Comparison of ENCODE assay signal across 14 mouse cellular contexts in genomic region chr11:109587019-109587418, GRCm38 (mm10). TPM values are rescaled to one million over a fixed set of nuclear protein-coding genes. Genes with fewer than 3 reads are reported as not detected.
DNase-seq lines count a peak whose midpoint lies in the region; ATAC-seq and TF ChIP-seq lines count a peak whose summit lies in the region.
"Had no signal": no experiment of that assay in that cellular context is flagged by ENCODE, and none has a peak within 500 bp of the region (broad histone marks: within the 10 kb centered on the region; RNA-seq: fewer than 3 reads in every experiment).

No protein-coding gene starts in this region.

- WGBS in lung, embryonic 15.5 days: 23% methylated on average over 13 of the region's 13 CpGs
- WGBS in stomach, embryonic 15.5 days: 47% methylated on average over 13 of the region's 13 CpGs

- no peak for TF ChIP-seq CTCF in layer of hippocampus, adult 2 months (conservative IDR thresholded peaks at IDR 0.05)

- intact Hi-C loops in heart, postnatal 36 days (cut with DNase I): loop anchor here (5.0 kb wide), 1 partner anchor 255 kb away; no protein-coding TSS in a partner anchor

- peaks cover 10% of the 10 kb centered on the region; the same call in 1 of the 2 replicates for H3K36me3 ChIP-seq in lung, embryonic 15.5 days
- H3K36me3 ChIP-seq in stomach, embryonic 15.5 days: no peaks in the 10 kb centered on the region
- H3K36me3 ChIP-seq: hindbrain, embryonic 12.5 days had no signal

- no peak; the same call in 1 of the 2 replicates for ATAC-seq in lung, embryonic 15.5 days (ENCODE audit: borderline replicate concordance, extremely low read depth, low FRiP score, low TSS enrichment)
- no peak for ATAC-seq in stomach, embryonic 15.5 days (ENCODE audit: insufficient read depth, low FRiP score, low read depth)
- ATAC-seq: midbrain, embryonic 16.5 days had no signal

- peak overlapping the region; percentile 61 for H3K27ac ChIP-seq in lung, embryonic 15.5 days
- peak overlapping the region; percentile 87 for H3K27ac ChIP-seq in stomach, embryonic 15.5 days
- no peak overlapping the region for H3K27ac ChIP-seq in layer of hippocampus, adult 2 months
- H3K27ac ChIP-seq: embryonic facial prominence, embryonic 15.5 days; hindbrain, embryonic 12.5 days; limb, embryonic 13.5 days had no signal

- no peak overlapping the region for H3K4me2 ChIP-seq in lung, embryonic 15.5 days
- H3K4me2 ChIP-seq in stomach, embryonic 15.5 days: peak overlapping the region; percentile 13; the same call in 1 of the 2 replicates
- H3K4me2 ChIP-seq: embryonic facial prominence, embryonic 15.5 days; hindbrain, embryonic 12.5 days; limb, embryonic 13.5 days had no signal

- H3K4me3 ChIP-seq in lung, embryonic 15.5 days: no peak overlapping the region
- no peak overlapping the region for H3K4me3 ChIP-seq in stomach, embryonic 15.5 days (replicated peaks)
- H3K4me3 ChIP-seq in layer of hippocampus, adult 2 months: no peak overlapping the region
- H3K4me3 ChIP-seq: embryonic facial prominence, embryonic 15.5 days; hindbrain, embryonic 12.5 days; limb, embryonic 13.5 days had no signal

- no peak overlapping the region for H3K9ac ChIP-seq in lung, embryonic 15.5 days
- no peak overlapping the region for H3K9ac ChIP-seq in stomach, embryonic 15.5 days
- H3K9ac ChIP-seq: embryonic facial prominence, embryonic 15.5 days; hindbrain, embryonic 12.5 days; limb, embryonic 13.5 days had no signal

- H3K9me3 ChIP-seq in lung, embryonic 15.5 days: no peaks in the 10 kb centered on the region
- H3K9me3 ChIP-seq in stomach, embryonic 15.5 days: no peaks in the 10 kb centered on the region
- H3K9me3 ChIP-seq: embryonic facial prominence, embryonic 15.5 days; hindbrain, embryonic 12.5 days; limb, embryonic 13.5 days had no signal

- H3K27me3 ChIP-seq in lung, embryonic 15.5 days: no peaks in the 10 kb centered on the region
- H3K27me3 ChIP-seq in stomach, embryonic 15.5 days (replicated peaks): no peaks in the 10 kb centered on the region
- H3K27me3 ChIP-seq: embryonic facial prominence, embryonic 15.5 days; hindbrain, embryonic 12.5 days; limb, embryonic 13.5 days had no signal

- DNase-seq in heart, adult 11 months: peak; percentile 89
- DNase-seq in heart, postnatal 36 days: no peak
- no peak for DNase-seq in lung, postnatal 14 days
- DNase-seq in liver: peak; percentile 83
- no peak for DNase-seq in adrenal gland, postnatal 14 days
- no peak for DNase-seq in layer of hippocampus, adult 2 months (ENCODE audit: low spot score in 2 of 2)
- DNase-seq: cerebellum, adult 9-10 months; layer of hippocampus, adult 9-11 months had no signal

- H3K4me1 ChIP-seq in lung, embryonic 15.5 days: peaks cover 13% of the 10 kb centered on the region
- peaks cover 12% of the 10 kb centered on the region; the same call in 1 of the 2 replicates for H3K4me1 ChIP-seq in stomach, embryonic 15.5 days
- H3K4me1 ChIP-seq: embryonic facial prominence, embryonic 15.5 days had no signal

RNA-seq across cellular contexts. Expression of gene Wipi1, which starts 24.7 kb away (rescaled TPM):
- 100 to 1,000 TPM; 116 TPM for total RNA-seq in heart, postnatal 36 days (2021)
- polyA plus RNA-seq in lung, embryonic 15.5 days (2015; fragmentation: Nextera tagmentation; extraction: Ambion mirVana): 42.1 and 44.6 TPM in 2 replicates
- 36.4 and 37.5 TPM in 2 replicates for polyA plus RNA-seq in stomach, embryonic 15.5 days (2015; fragmentation: Nextera tagmentation; extraction: Ambion mirVana)
- total RNA-seq in adrenal gland, postnatal 14 days (2021): 31.9 and 40.0 TPM in 2 replicates
- 10 to 100 TPM; 21.6 to 22.2 TPM for total RNA-seq in layer of hippocampus, adult 2 months (2021)

Comparison
In these comparisons a context has a peak if more than half of its experiments do, and no peak if none do; other contexts are left out.
1. DNase-seq: peak in heart, adult 11 months (single experiment) and liver (single experiment); none in heart, postnatal 36 days (0 of 2), lung, postnatal 14 days (single experiment), adrenal gland, postnatal 14 days (single experiment) and layer of hippocampus, adult 2 months (0 of 2).